Mouse (Mus musculus): ENCODE data around the gene Elobl. TPM values are rescaled to one million over a fixed set of nuclear protein-coding genes. Genes with fewer than 3 reads are reported as not detected.

The Elobl gene
- 0.09 TPM in 1 of 2 replicates, not detected in the other for polyA plus RNA-seq (2012; rRNA removed)

DNA sequence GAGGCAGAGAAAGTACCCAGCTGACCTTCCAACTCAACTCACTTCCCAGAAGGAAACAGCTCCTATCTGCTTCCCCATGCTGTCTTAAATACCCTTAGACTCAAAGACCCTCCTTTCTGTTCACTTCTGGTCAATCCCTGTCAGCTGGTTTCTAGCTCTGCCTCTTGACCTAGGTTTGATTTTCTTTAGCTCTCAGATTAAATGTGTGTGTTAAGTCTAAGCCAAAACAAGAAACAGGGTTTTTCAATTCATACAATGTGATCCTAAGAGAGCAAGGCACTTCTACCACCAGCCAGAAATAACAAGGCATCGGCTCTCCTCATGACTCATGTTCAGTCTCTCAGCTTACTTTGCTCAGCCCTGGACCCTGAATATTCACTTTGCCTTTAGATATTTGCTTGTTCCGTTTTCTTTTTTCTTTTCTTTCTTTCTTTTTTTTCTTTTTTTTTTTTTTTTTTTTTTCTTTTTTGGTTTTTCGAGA, at the start of gene Elobl:
Gene Elobl (minus strand): TSS at position 51 of the 481 bp plus-strand sequence.

DNA sequence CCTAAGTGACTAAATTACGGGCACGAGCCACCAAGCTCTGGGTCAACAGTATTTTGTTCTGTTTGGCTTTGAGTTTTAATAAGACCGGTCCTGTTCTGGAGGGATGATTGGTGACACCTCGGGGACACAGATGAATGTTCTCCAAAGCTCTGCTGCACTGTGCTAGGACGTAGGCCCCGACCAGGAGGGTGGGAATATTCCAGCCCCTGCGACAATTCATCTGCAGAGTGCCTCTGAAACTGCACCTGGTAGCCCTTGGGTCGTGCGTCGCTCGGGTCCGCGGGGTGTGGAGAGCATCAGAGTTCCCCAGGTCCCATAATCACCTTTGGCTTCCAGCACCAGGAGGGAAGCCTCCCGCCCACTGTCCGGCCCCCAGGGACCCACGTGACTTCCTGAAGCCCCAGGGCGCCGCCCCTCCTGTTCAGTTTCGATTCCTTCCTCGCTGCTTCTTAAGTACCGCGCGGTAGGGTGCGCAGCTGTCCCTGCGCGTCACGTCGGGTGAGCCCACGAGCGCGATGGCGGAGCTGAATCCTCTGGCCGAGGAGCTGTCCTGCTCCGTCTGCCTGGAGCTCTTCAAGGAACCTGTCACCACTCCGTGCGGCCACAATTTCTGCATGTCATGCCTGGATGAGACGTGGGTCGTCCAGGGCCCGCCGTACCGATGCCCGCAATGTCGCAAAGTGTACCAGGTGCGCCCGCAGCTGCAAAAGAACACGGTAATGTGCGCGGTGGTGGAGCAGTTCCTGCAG, 32.4 kb upstream of the Elobl start, which contains the start of gene Trim25:
Gene Trim25 (plus strand): TSS at position 403 of the 749 bp plus-strand sequence.

DNA sequence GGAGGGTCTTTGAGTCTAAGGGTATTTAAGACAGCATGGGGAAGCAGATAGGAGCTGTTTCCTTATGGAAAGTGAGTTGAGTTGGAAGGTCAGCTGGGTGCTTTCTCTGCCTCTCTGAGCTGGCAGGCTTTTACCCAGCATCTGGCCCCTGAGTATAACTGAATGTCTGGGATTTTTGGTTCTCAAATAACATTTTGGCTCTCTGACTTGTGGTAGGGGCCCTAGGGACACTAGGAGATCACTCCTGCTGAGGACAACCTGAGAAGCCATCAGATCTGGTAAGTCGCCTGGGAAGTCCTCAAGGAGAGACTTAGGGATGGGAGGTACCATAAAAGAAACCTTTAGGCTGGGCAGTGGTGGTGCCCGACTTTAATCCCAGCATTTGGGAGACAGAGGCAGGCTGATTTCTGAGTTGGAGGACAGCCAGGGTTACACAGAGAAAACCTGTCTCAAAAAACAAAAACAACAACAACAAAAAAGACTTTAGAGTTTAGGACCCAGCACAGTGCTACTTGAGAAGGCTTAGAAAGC, 3.5 kb upstream of the Elobl start, which contains the start of gene Coil:
Gene Coil (plus strand): TSS at position 51 of the 531 bp plus-strand sequence.

DNA sequence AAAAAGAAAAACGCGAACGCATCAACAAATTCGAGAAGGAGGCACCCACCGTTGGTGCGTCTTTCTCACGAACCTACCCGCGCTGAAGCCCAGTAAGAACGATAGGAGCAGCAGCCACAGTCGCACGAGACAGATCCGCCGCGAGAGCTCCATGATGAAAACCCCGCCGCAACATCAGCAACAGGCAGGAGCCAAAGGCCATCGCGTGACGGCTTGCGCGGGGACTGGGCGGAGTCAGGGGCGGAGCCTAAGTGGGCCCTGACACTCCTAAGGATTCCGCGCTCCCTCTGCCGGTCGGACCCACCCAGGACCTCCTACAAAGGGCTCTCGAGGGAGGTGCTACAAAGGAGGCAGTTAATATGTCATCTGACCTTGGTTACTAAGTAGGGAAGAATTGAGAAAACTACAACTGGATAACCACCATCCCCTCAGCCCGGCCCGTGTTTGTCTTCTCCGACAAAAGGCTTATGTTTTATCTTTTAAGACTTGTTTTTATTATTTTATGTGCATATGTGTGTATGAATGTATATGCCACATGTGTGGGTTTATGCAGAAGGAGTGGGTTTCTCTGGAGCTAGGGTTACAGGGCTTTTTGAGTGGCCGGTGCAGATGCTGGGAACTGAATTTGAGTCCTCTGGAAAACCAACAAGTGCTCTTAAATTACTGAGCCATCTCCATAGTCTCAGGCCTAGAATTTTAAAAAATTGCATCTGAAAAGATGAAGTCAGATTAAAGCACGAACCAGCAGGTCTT, 11.3 kb downstream of the Elobl start, which contains the start of gene Scpep1:
Gene Scpep1 (minus strand): TSS at position 249 of the 753 bp plus-strand sequence.

Other genes with a start within 250 kb of the Elobl start
- 69.9 and 72.7 TPM in 2 replicates for gene Msi2, start 248.4 kb downstream of the Elobl start, polyA plus RNA-seq (2012; rRNA removed)
- 44.1 and 47.1 TPM in 2 replicates for gene Akap1, start 102.3 kb downstream of the Elobl start, polyA plus RNA-seq (2012; rRNA removed)
- 16.8 and 23.4 TPM in 2 replicates for gene Scpep1, start 11.5 kb downstream of the Elobl start, polyA plus RNA-seq (2012; rRNA removed)
- gene Coil, start 3.3 kb upstream of the Elobl start, polyA plus RNA-seq (2012; rRNA removed), result 29.3 and 30.6 TPM in 2 replicates
- gene Trim25, start 32.4 kb upstream of the Elobl start, polyA plus RNA-seq (2012; rRNA removed), result 2.9 and 3.9 TPM in 2 replicates
- 16.0 and 16.7 TPM in 2 replicates for gene Dgke, start 99.9 kb upstream of the Elobl start, polyA plus RNA-seq (2012; rRNA removed)
- 0.15 and 0.64 TPM in 2 replicates for gene Gm525, start 106.9 kb upstream of the Elobl start, polyA plus RNA-seq (2012; rRNA removed)